Mouse (Mus musculus): ENCODE results near the gene Gpr19. TPM values are rescaled to one million over a fixed set of nuclear protein-coding genes. Genes with fewer than 3 reads are reported as not detected.

Gene Gpr19
- total RNA-seq, 2 experiments from 2014 or later: 25.3 to 27.3 TPM

- DNase-seq (ENCODE audit: low spot score in 2 of 2): no peak
- intact Hi-C loops (cut with DNase I): no loop called here
These were observed 27.4 kb upstream of the Gpr19 start for GRCm38 (mm10) chr6:134925673-134926337.

DNA sequence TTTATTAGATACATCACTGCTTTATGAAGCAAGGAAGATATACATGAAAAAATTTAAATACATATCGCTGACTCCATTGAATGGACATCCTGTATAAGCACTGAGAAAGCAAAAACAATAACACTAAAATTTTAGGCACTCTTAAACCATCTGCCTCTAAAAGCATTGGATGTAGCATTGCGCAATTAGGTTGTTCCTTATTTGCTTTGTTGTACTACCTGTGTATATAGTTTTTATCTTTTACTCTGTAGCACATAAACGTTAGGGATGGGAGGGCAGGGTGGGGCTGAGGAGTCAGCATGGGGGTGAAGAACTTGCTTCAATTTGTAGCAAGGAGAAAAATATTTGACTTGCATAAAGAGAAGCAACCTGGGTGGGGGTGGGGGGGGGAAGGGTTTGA lies 25.9 kb upstream of the Gpr19 start:
- no peak for DNase-seq (ENCODE audit: low spot score in 2 of 2)
- intact Hi-C loops (cut with DNase I): loop anchor here (5.0 kb wide), 2 partner anchors 58 to 132 kb away; partner anchors contain the start of genes Apold1 and Dusp16

- no peak for DNase-seq (ENCODE audit: low spot score in 2 of 2)
- intact Hi-C loops (cut with DNase I): loop anchor here (5.0 kb wide), 2 partner anchors 59 to 131 kb away; partner anchors contain the start of genes Apold1 and Dusp16
These were observed 25.3 kb upstream of the Gpr19 start for GRCm38 (mm10) chr6:134923670-134924069.

DNA sequence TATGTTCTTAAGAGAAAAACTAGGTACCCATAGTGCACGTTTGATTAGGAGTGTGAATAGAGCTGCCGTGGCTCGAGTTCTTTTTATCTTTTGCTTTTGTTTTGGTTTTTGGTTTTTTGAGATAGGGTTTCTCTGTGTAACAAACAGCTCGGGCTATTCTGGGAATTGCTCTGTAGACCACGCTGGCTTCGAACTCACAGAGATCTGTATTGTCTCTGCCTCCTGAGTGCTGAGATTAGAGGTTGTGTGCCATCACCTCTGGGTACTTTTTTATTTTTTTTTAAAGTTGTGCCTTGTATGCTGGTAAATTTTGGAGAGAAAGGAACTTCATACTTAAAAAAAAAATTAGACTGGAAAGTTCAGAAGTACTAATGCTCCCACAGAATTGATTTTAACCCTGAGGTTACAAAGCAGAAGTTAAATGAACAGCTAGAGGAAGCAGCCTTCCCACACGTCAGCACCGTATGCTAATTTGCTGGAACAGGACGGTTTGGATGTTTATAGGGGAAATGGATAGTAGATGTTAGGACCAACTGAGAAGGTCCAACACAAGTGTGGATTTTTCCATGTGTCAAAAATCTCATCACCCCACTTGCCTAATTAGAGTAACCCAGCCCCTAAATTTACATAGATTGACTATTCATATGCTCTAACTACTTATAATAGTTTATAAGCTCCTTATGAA lies 24.3 kb upstream of the Gpr19 start:
- intact Hi-C loops (cut with DNase I): loop anchor here (5.0 kb wide), 2 partner anchors 60 to 130 kb away; partner anchors contain the start of genes Apold1 and Dusp16
- no peak for DNase-seq (ENCODE audit: low spot score in 2 of 2)

DNA sequence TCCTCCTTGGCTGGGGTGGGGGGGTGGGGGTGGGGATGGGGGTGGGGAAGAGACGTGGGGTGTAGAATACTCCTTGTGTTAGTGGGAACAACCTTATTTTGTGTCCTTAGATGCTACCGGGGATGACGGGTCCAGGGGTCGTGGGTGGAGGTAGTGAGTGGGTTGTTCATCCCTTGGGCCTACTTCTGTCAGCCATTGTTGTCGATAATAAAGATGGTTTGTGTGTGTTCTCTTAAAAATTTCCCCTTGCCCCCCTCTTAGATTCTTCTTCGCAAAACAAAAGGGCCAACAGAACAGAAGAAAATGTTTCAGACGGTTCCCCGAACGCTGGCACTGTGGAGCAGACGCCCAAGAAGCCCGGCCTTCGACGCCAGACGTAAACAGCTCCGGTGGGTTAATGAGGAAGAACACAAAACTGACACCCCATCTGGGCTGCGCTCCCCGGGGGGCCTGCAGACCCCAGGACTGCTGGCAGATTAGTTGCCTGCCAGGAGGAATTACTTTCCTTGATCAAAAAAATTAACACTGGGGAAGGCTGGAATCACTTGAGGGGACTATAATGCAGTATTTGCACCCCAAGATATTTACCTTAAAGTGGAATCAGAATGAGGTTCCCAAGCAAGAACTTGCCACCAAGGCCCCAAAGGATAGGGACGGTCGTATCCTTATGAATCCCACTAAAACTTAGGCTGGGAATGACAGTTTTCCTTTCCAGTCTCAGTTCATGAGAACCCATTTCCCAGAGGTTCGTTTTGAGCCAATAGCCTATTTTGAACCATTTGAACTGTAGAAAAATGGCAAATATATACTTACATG lies 23.5 kb upstream of the Gpr19 start:
- intact Hi-C loops (cut with DNase I): loop anchor here (5.0 kb wide), 2 partner anchors 60 to 130 kb away; partner anchors contain the start of genes Apold1 and Dusp16
- DNase-seq (ENCODE audit: low spot score in 2 of 2): peak in 1 of 2 experiments; percentile 14

GRCm38 (mm10) chr6:134921014-134921694 lies 22.8 kb upstream of the Gpr19 start:
- intact Hi-C loops (cut with DNase I): loop anchor here (5.0 kb wide), 2 partner anchors 61 to 129 kb away; partner anchors contain the start of genes Apold1 and Dusp16
- peak; percentile 58 to 62 for DNase-seq (ENCODE audit: low spot score in 2 of 2)

DNA sequence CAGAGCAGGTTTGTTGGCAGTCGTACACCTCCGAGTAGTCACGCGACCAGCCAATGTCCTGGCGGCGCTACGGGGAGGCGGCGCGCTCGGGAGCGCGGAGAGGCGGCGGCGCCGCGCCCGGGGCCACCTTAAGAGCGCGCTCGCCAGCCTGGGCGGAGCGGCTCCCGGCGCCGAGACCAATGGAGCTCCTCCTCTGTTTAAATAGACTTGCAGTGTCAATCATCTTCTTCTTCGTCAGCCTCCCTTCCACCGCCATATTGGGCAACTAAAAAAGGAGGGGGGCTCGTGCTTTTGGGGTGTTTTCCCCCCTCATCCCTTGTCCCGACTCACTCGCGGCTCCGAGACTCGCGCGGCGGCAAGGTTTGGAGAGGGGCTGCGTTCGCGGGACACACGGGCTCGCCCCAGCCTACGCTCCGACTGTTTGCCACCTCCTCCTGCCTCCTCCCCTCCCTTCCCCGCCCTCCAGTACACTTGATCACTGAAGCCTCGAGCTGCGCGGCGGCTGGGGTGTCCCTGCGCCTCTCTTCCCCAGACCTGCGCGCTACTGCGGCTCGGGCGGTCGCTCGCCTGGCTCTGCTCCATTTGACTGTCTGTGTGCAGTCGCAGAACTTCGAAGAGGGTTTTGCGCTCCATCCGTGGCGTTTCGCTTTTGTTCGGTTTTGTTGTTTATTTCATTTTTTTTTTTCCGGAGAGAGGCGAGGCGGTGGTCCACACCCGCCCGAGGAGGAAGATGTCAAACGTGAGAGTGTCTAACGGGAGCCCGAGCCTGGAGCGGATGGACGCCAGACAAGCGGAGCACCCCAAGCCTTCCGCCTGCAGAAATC lies 22.0 kb upstream of the Gpr19 start, which contains the start of gene Cdkn1b:
Cdkn1b (plus strand) TSS at position 212 of the 824 bp plus-strand sequence.
- peak; percentile 92 to 96 for DNase-seq (ENCODE audit: low spot score in 2 of 2)
- intact Hi-C loops (cut with DNase I): loop anchor here (1.0 to 5.0 kb wide), 5 partner anchors 8 to 128 kb away; partner anchors contain the start of genes Apold1, Dusp16 and Gpr19

GRCm38 (mm10) chr6:134919511-134920189 lies 21.3 kb upstream of the Gpr19 start:
- intact Hi-C loops (cut with DNase I): loop anchor here (1.0 to 5.0 kb wide), 5 partner anchors 9 to 127 kb away; partner anchors contain the start of genes Apold1, Dusp16 and Gpr19
- peak in 1 of 2 experiments; percentile 32 for DNase-seq (ENCODE audit: low spot score in 2 of 2)

- intact Hi-C loops (cut with DNase I): no loop called here
These were observed 20.4 kb upstream of the Gpr19 start for GRCm38 (mm10) chr6:134918769-134919168.

DNA sequence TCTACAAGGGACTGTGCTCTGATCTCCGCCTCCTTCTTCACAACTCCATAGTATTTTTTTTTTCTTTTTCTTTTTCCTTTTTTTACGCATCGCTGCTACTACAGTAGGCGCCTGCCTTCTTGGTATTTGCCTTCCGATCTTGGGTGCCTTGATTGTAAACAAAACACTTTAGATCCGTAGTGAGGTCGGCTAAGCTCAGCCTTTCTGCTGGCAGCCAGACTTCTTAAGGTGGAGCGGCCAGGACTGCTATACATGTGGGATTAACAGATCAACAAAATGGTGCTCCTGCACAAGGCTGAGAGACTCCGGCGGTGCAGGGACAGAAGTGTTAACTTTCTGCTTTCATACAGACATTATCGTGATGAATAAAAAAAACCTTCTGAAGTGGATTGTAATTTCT lies 18.7 kb upstream of the Gpr19 start:
- intact Hi-C loops (cut with DNase I): no loop called here
- peak; percentile 48 to 51 for DNase-seq (ENCODE audit: low spot score in 2 of 2)

More at GRCm38 (mm10) chr6:134918769-134919168, 20.4 kb upstream of the Gpr19 start:
- no peak for DNase-seq (ENCODE audit: low spot score in 2 of 2)

- DNase-seq (ENCODE audit: low spot score in 2 of 2): no peak
- intact Hi-C loops (cut with DNase I): no loop called here
These were observed 18.3 kb upstream of the Gpr19 start for GRCm38 (mm10) chr6:134916641-134917040.

DNA sequence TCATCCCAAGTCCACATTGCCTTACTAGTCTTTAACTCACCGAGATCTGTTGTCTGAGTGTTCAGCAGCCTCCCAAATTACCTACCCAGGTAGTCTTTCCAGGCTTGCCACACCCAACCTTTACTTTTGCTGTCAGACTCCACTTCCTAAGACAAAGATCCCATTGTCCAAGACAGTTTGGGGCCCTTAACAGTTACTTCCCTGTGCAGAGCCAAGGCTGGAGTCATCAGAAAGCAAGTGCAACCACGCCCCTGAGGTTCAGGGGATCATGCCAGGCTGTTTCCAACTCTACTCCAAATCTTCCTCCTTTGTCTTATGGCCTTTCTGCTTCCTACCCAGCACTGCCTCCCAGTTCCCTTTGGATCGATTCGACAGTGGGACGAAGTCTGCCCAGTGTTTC lies 16.1 kb upstream of the Gpr19 start:
- intact Hi-C loops (cut with DNase I): no loop called here
- no peak for DNase-seq (ENCODE audit: low spot score in 2 of 2)

DNA sequence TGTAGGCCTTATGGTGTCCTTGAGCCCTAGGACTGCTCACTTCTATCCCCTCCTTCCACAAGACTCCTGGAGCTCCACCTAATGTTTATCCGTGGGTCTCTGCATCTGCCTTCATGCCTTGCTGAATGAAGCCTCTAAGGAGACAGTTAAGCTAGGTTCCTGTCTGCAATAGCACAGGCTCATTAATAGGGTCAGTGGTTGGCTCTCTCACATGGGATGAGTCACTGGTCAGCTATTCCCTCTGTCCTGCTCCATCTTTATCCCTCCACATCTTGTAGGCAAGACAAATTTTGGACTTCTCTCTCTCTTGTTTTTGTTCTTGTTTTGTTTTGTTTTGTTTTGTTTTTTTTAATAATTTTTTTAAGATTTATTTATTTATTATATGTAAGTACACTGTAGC lies 7.4 kb upstream of the Gpr19 start:
- DNase-seq (ENCODE audit: low spot score in 2 of 2): no peak
- intact Hi-C loops (cut with DNase I): no loop called here

DNA sequence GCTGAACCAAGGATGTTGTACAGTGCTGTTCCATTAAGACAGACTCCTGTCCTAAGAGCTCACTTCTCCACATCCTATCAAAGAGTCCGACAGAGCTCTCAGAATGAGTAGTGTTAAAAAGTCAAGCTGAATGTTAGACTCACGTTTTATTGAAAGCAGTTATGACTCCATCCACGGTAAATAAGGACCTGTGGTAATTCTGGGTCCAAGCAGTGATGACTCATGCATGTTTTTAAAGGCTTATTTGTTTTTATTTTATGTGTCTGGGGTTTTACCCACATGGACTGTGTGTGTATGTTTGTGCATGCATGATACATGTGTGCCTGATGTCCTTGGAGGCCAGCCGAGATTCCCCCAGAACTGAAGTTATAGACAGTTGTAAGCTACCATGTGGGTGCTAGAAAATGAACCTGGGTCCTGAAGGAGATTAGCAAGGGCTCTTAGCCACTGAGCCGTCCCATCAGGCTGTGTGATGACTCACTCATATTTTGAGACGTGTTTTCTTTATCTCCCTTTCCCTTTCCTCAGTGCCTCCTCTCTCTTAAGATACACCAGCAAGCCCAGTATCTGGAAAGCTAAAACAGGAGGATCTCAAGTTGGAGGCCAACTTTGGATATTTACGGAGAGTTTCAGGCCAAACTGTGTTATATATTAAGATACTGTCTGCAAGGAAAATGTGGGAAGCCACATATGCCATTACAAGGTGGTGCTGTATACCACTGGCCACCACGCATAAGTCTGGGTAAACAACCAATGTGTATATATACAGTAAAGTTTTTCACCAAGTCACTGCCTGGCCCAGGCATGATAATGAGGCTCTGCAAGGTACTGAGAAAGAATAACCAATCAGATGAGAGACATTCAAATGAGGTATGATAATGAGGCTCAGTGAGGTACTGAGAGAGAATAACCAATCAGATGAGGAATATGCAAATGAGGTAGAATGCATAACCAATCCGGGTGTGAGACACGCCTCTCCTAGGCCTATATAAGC lies 5.8 kb upstream of the Gpr19 start:
- intact Hi-C loops (cut with DNase I): no loop called here
- DNase-seq (ENCODE audit: low spot score in 2 of 2): no peak

- no peak for DNase-seq (ENCODE audit: low spot score in 2 of 2)
- intact Hi-C loops (cut with DNase I): no loop called here
These were observed 5.0 kb upstream of the Gpr19 start for GRCm38 (mm10) chr6:134903368-134903767.

GRCm38 (mm10) chr6:134897443-134898094 lies 809 bp downstream of the Gpr19 start:
- DNase-seq (ENCODE audit: low spot score in 2 of 2): peak; percentile 92 to 94
- intact Hi-C loops (cut with DNase I): loop anchor here (1.0 kb wide), 1 partner anchor 23 kb away; the partner anchor contains the start of gene Cdkn1b

All from left cerebral cortex, postnatal 25 days (tissue).